Mouse (Mus musculus): Measurements from ENCODE around the gene Stoml1. TPM values are rescaled to one million over a fixed set of nuclear protein-coding genes. Genes with fewer than 3 reads are reported as not detected.

Gene Stoml1
- total RNA-seq, 1 experiment from 2014 or later, result 11.4 TPM

Other genes with a start within 250 kb of the Stoml1 start
- 1.2 and 1.9 TPM in 2 replicates for gene Cyp11a1, start 246.8 kb upstream of the Stoml1 start, total RNA-seq (2017)
- not detected in 2 replicates for gene Stra6, start 189.4 kb upstream of the Stoml1 start, total RNA-seq (2017)
- not detected in 2 replicates for gene Ccdc33, start 134.3 kb upstream of the Stoml1 start, total RNA-seq (2017)
- gene Islr, start 48.9 kb upstream of the Stoml1 start, total RNA-seq (2017), result 0.69 and 1.5 TPM in 2 replicates
- 5.5 TPM in 1 of 2 replicates, not detected in the other for gene Islr2, start 48.8 kb upstream of the Stoml1 start, total RNA-seq (2017)
- 24.5 and 32.5 TPM in 2 replicates for gene Pml, start 3.4 kb upstream of the Stoml1 start, total RNA-seq (2017)
- gene Loxl1, start 60.0 kb downstream of the Stoml1 start, total RNA-seq (2017), result 0.25 TPM in 1 of 2 replicates, not detected in the other
- gene Tbc1d21, start 117.3 kb downstream of the Stoml1 start, total RNA-seq (2017), result not detected in 2 replicates
- 0.38 TPM in 1 of 2 replicates, not detected in the other for gene Insyn1, start 235.4 kb downstream of the Stoml1 start, total RNA-seq (2017)

All from hematopoietic stem cell, adult 5-6 weeks (primary cell).